Mouse (Mus musculus) testis, adult 2 months (tissue): ENCODE measurements around the gene Gpr89. TPM values are rescaled to one million over a fixed set of nuclear protein-coding genes. Genes with fewer than 3 reads are reported as not detected.

Source experiments
- H3K27ac ChIP-seq: fragments of 200-500 bp; 2 replicates; pipeline ENCODE4 v1.5.1; 2012; ENCODE audit warnings: low read depth, low read length; ENCODE audit not compliant: control insufficient read depth, insufficient read depth
- H3K27me3 ChIP-seq: fragments of 200-500 bp; 2 replicates; pipeline ENCODE4 v1.6.1; 2012; ENCODE audit warnings: mild to moderate bottlenecking, low read length, moderate library complexity; ENCODE audit not compliant: control insufficient read depth, insufficient read depth
- H3K36me3 ChIP-seq: fragments of 200-500 bp; 2 replicates; pipeline ENCODE4 v1.6.1; 2012; ENCODE audit warnings: mild to moderate bottlenecking, low read length; ENCODE audit not compliant: control insufficient read depth, insufficient read depth
- H3K4me1 ChIP-seq: fragments of 200-500 bp; 2 replicates; pipeline ENCODE4 v1.6.1; 2012; ENCODE audit warnings: low read length; ENCODE audit not compliant: control insufficient read depth, insufficient read depth
- H3K4me3 ChIP-seq: fragments of 200-500 bp; 2 replicates; pipeline ENCODE4 v1.5.1; 2012; ENCODE audit warnings: low read depth, mild to moderate bottlenecking, low read length, moderate library complexity, mixed read lengths; ENCODE audit not compliant: control insufficient read depth
- CTCF ChIP-seq: fragments of 200-500 bp; IDR thresholded peaks from 2 replicates; pipeline ENCODE4 v1.5.1; 2012; ENCODE audit warnings: low read depth, mild to moderate bottlenecking, inconsistent platforms, low read length, moderate library complexity; ENCODE audit not compliant: control insufficient read depth, insufficient read depth, insufficient replicate concordance
- POLR2A ChIP-seq: fragments of 200-500 bp; IDR thresholded peaks from 2 replicates; pipeline ENCODE4 v1.6.1; 2012; ENCODE audit warnings: low read depth, mild to moderate bottlenecking, inconsistent platforms, low read length, moderate library complexity; ENCODE audit not compliant: control insufficient read depth
- polyA plus RNA-seq: library from polyadenylated mRNA; depleted of rRNA; stranded (reverse); fragments of >200 nt; gene quantifications from 2 replicates; pipeline ENCODE4 v1.2.3, GENCODE M21; 2012

Gpr89 gene
- polyA plus RNA-seq, 1 experiment: 24.3 TPM

DNA sequence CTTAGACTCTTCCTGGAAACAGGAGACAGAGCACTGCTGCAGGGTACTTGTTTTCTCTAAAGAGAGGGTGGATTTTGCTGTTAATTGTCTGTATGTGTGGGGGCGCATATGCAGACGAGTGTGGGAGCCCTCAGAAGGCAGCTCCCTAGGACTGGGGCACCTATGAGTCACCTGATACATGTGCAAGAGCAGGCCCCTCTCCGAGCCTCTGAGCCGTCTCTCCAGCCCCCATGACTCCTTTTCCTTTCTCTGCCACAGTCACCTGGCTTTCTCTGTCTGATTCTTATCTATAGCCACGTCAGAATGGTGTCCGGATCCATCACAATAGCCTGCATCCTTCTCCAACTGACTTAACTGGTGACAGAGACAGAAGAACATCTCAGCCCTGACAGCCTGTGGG is 23.6 kb downstream of the Gpr89 start:
- TF ChIP-seq POLR2A: no peak
- no peak for TF ChIP-seq CTCF
- H3K27me3 ChIP-seq: no peaks in the 10 kb centered on the region
- no peaks in the 10 kb centered on the region for H3K36me3 ChIP-seq
- H3K27ac ChIP-seq: no peak overlapping the region
- no peak overlapping the region for H3K4me3 ChIP-seq
- H3K4me1 ChIP-seq: no peaks in the 10 kb centered on the region

DNA sequence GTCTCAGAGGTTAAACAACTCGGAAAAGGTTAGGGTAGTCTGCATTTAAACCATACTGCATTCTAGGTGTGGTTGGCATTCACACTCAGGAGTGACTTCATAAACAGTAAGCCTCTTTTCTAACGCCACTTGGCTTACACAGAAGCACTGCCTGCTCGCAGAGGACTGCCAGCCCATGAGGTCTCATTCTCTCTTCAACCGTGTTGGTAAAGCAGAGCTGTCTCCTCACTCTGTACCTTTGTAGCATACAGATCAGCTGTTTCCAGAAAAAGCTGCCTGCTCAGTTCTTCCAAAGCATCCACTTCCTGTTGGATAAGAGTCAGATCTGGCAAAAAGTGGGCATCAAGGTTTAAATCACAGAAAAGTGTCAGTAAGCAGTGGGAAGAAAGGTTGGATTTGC is 24.8 kb downstream of the Gpr89 start:
- Histone ChIP-seq H3K4me1 (no peaks in the 10 kb centered on the region), H3K27ac (no peak overlapping the region), H3K4me3 (no peak overlapping the region), H3K27me3 (no peaks in the 10 kb centered on the region), H3K36me3 (no peaks in the 10 kb centered on the region; the same call in 1 of the 2 replicates)
- TF ChIP-seq CTCF (no peak), POLR2A (no peak)

DNA sequence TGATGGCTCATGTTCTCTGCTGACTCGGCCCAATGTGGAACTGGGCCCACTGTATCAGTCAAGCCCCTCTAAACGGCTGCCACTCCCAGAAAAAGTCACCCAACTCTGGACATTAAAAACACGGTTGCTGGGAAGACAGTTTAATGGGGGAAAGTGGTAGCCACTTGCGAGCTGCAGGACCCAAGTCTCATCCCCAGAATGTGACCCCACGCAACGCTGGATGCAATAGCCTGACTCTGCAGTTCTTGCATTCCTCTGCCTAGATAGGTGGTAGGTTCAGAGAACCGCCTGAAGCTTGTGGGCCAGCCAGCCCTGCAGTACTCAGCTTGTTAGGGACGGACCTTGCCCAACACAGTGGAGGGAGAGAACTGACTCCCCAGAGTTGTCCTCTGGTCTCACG is 25.6 kb downstream of the Gpr89 start:
- H3K36me3 ChIP-seq: no peaks in the 10 kb centered on the region; the same call in 1 of the 2 replicates
- H3K4me1 ChIP-seq: no peaks in the 10 kb centered on the region
- no peaks in the 10 kb centered on the region for H3K27me3 ChIP-seq
- H3K4me3 ChIP-seq: no peak overlapping the region
- TF ChIP-seq POLR2A: no peak
- TF ChIP-seq CTCF: no peak
- no peak overlapping the region for H3K27ac ChIP-seq

DNA sequence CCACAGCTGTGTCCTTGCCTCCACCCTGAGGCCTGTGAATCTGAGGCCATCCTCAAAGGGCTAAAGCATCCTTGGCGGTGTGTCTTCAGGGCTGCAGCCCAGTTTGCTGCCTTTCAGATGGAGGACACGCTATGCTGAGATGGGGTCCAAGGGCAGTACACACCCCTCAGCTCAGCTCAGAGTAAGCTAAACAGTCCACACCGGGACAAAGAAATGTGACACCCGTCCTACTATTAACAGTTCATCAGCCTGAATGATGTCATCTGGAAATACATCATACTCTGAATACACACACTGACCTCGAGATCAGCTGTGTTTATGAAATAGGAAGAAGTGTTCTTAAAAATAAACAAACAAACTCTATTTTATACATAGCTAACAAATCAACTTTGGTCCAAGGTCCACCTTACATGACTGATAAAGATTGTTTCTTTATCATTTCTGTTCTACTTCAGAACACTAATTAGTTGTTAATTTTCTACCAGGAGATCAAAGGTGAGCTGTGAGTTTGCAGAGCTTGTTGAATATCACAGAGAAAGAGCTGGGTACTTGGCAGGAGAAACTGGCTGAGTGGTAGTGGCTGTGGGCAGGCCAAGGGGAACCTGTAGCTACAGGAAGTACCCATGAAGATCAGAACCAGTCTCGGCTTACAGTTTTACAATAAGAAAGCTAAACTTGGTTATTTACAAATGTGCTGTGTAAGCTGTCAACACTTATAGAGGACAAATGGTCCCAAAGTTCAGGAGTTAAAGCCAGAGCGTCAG is 30.2 kb downstream of the Gpr89 start:
- Histone ChIP-seq H3K27me3 (no peaks in the 10 kb centered on the region), H3K36me3 (peaks cover 2% of the 10 kb centered on the region; the same call in 1 of the 2 replicates), H3K27ac (no peak overlapping the region), H3K4me1 (no peaks in the 10 kb centered on the region), H3K4me3 (no peak overlapping the region)
- TF ChIP-seq CTCF (no peak), POLR2A (no peak)

DNA sequence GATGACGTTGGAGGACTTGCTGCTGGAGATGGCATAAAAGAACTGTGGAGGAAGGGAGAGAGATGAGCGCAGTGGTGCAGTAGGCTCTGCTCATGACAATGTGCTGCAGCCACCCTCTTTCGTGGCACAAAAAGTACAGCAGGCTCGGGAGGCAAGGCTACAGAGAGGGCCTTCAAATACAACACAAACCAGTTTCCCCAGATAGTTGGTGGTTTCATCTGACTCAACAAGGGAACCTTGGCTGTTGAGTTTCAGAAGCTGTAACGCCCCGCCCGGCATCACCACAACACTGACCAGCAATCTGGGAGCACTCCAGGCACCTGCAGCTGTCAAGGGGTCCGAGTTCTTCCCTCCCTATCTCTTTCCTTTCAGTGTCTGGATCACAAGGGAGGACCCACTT is 32.6 kb downstream of the Gpr89 start:
- Histone ChIP-seq H3K4me3 (no peak overlapping the region), H3K27ac (no peak overlapping the region), H3K36me3 (peaks cover 2% of the 10 kb centered on the region; the same call in 1 of the 2 replicates), H3K4me1 (no peaks in the 10 kb centered on the region), H3K27me3 (no peaks in the 10 kb centered on the region)
- TF ChIP-seq POLR2A (no peak), CTCF (no peak)

DNA sequence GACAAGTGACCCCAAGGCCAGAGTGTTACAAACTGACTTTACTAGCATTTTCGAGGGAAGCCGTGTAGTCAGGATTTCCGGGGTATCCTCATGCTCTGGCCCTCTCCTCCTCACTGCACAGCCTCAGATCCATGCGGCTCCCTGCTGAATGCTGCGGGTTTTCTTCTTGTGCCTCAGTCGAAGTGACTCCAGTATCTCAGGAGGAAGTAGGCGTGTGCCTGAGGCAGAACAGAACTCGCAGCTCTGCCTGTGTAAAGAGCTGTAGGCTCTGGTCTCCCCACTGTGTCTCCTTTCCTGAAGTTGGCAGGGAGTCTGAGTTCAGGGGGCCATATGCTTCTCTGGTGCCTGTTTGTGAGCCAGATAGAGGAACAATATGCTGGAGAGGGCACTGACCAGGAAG is 34.1 kb downstream of the Gpr89 start:
- Histone ChIP-seq H3K27ac (no peak overlapping the region), H3K27me3 (no peaks in the 10 kb centered on the region), H3K36me3 (peaks cover 2% of the 10 kb centered on the region; the same call in 1 of the 2 replicates), H3K4me3 (no peak overlapping the region), H3K4me1 (no peaks in the 10 kb centered on the region)
- TF ChIP-seq POLR2A (no peak), CTCF (no peak)

DNA sequence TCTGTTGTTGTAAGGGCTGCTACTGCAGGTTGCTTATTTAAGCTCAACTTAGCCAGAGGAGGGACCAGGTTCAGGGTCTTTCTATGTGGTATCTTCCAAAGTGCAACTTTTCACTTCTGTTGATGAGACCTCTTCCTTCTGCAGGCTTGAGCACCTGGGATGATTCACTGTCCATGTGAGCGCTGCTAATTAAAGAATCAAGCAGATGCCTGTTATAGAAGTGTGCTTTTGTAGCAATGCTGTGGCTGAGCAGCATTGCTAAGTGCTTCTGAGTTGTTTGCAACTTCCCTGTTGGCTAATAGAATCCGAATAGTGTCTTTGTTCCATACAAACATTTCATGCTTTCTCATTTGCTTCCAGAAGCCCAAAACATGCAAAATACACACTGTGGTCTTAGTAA is 34.9 kb downstream of the Gpr89 start:
- Histone ChIP-seq H3K36me3 (peaks cover 2% of the 10 kb centered on the region; the same call in 1 of the 2 replicates), H3K27ac (no peak overlapping the region), H3K4me1 (no peaks in the 10 kb centered on the region), H3K27me3 (no peaks in the 10 kb centered on the region), H3K4me3 (no peak overlapping the region)
- TF ChIP-seq CTCF: no peak
- no peak for TF ChIP-seq POLR2A

DNA sequence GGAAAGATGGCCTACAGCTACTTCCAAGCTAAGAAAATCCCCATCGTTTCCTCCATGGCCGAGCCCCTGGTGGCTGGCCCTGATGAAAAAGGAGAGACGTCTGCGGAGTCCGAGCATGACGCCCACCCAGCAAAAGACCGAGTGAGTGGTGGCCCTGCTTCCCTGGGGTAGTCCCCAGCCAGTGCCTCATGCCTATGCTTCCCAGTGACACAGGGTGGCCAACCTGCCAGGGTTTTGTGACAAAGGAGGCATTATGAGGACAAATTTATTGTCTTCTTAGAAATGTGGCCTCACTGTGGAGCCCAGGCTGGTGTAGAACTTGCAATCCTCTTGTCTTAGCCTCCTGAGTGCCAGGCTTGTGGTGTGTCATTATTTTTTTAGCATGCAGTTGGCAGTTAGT is 36.1 kb downstream of the Gpr89 start:
- no peak overlapping the region for H3K27ac ChIP-seq
- no peak overlapping the region for H3K4me3 ChIP-seq
- no peak for TF ChIP-seq POLR2A
- no peak for TF ChIP-seq CTCF
- H3K27me3 ChIP-seq: no peaks in the 10 kb centered on the region
- no peaks in the 10 kb centered on the region for H3K4me1 ChIP-seq
- H3K36me3 ChIP-seq: peaks cover 2% of the 10 kb centered on the region; the same call in 1 of the 2 replicates
